In the genomic region with DNA sequence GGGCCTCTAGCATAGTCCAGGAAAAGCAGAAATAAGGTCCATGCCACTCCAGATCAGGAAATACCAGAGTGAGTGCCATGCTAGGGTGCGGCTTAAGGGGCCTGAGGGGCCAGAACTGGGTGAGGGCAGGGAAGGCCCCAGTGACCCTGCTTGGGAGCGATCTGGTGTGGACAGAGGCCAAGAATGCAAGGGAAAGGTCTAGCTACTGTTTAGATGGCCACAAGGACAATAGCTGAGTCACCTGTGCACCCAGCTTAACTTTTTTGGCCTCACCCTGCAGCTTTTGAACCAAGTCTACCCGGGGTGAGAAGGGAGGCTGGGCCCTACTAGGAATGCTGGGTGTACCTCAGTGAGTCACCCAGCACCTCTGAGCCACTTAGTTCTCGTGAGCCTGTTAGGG, we compare ENCODE assay signal across 8 mouse cellular contexts. TPM values are rescaled to one million over a fixed set of nuclear protein-coding genes. Genes with fewer than 3 reads are reported as not detected.
DNase-seq lines count a peak whose midpoint lies in the region; ATAC-seq and TF ChIP-seq lines count a peak whose summit lies in the region.

No protein-coding gene starts in this region.

- no peaks in the 10 kb centered on the region for H3K27me3 ChIP-seq in C2C12 (ENCODE audit: control insufficient read depth, insufficient read depth, insufficient read length)
- H3K27me3 ChIP-seq in hindbrain, embryonic 13.5 days = peaks cover 69% of the 10 kb centered on the region
- peaks cover 39% of the 10 kb centered on the region for H3K27me3 ChIP-seq in liver, embryonic 13.5 days
- H3K27me3 ChIP-seq in neural tube, embryonic 14.5 days (ENCODE audit: control insufficient read depth, insufficient read depth, low read length) = peaks cover 22% of the 10 kb centered on the region

- H3K27ac ChIP-seq in hindbrain, embryonic 13.5 days = no peak overlapping the region
- no peak overlapping the region for H3K27ac ChIP-seq in liver, embryonic 13.5 days
- H3K27ac ChIP-seq in neural tube, embryonic 14.5 days (ENCODE audit: low read depth, low read length) = no peak overlapping the region

- no peaks in the 10 kb centered on the region for H3K36me3 ChIP-seq in C2C12 (ENCODE audit: control insufficient read depth, insufficient read depth)
- H3K36me3 ChIP-seq in hindbrain, embryonic 13.5 days = no peaks in the 10 kb centered on the region
- no peaks in the 10 kb centered on the region; the same call in 1 of the 2 replicates for H3K36me3 ChIP-seq in liver, embryonic 13.5 days
- no peaks in the 10 kb centered on the region for H3K36me3 ChIP-seq in neural tube, embryonic 14.5 days (ENCODE audit: control insufficient read depth, insufficient read depth, low read length)

- peak overlapping the region; percentile 25 for H3K4me3 ChIP-seq in C2C12 (ENCODE audit: insufficient read depth, poor library complexity, severe bottlenecking)
- H3K4me3 ChIP-seq in hindbrain, embryonic 13.5 days = peak overlapping the region; percentile 52
- H3K4me3 ChIP-seq in liver, embryonic 13.5 days (replicated peaks) = peak overlapping the region; percentile 57
- peak overlapping the region; percentile 45 for H3K4me3 ChIP-seq in neural tube, embryonic 14.5 days (ENCODE audit: low read depth, low read length)

- ATAC-seq in hindbrain, embryonic 13.5 days (ENCODE audit: low FRiP score) = no peak
- no peak for ATAC-seq in liver, embryonic 13.5 days (ENCODE audit: low read depth)
- no peak for ATAC-seq in neural tube, embryonic 14.5 days (ENCODE audit: low read depth)

- H3K79me3 ChIP-seq in C2C12 (ENCODE audit: low read depth) = no peaks in the 10 kb centered on the region

- no peak overlapping the region for H3ac ChIP-seq in C2C12 (ENCODE audit: control insufficient read depth, insufficient read length, low read depth)

- peak overlapping the region; percentile 89 for H3K4me2 ChIP-seq in hindbrain, embryonic 13.5 days
- H3K4me2 ChIP-seq in liver, embryonic 13.5 days = peak overlapping the region; percentile 62
- peak overlapping the region; percentile 81 for H3K4me2 ChIP-seq in neural tube, embryonic 14.5 days (ENCODE audit: low read depth, low read length)

- peaks cover 20% of the 10 kb centered on the region for H3K4me1 ChIP-seq in hindbrain, embryonic 13.5 days (replicated peaks)
- peaks cover 29% of the 10 kb centered on the region for H3K4me1 ChIP-seq in liver, embryonic 13.5 days (replicated peaks)
- H3K4me1 ChIP-seq in neural tube, embryonic 14.5 days (ENCODE audit: control insufficient read depth, insufficient read depth, low read length) = peaks cover 6% of the 10 kb centered on the region

- intact Hi-C loops in left cerebral cortex, postnatal 10 days (cut with DNase I) = no loop called here
- intact Hi-C loops in left cerebral cortex, postnatal 14 days (cut with DNase I) = no loop called here

- no peaks in the 10 kb centered on the region for H3K79me2 ChIP-seq in C2C12 (ENCODE audit: control insufficient read depth, insufficient read depth)

- peak; percentile 21 for DNase-seq in adipocyte (ENCODE audit: low spot score)
- DNase-seq in liver, embryonic 13.5 days = no peak
- no peak for DNase-seq in left cerebral cortex, postnatal 10 days (ENCODE audit: extremely low spot score in 1 of 2, low spot score in 2 of 2)
- DNase-seq in left cerebral cortex, adult 9 months (ENCODE audit: low spot score in 2 of 2) = no peak
- DNase-seq in left cerebral cortex, postnatal 14 days (ENCODE audit: low spot score in 2 of 2) = no peak

- no peaks in the 10 kb centered on the region for H3K9me3 ChIP-seq in hindbrain, embryonic 13.5 days
- no peaks in the 10 kb centered on the region for H3K9me3 ChIP-seq in liver, embryonic 13.5 days (replicated peaks)
- H3K9me3 ChIP-seq in neural tube, embryonic 14.5 days (ENCODE audit: control insufficient read depth, low read length) = no peaks in the 10 kb centered on the region

- H3K9ac ChIP-seq in hindbrain, embryonic 13.5 days = no peak overlapping the region
- H3K9ac ChIP-seq in liver, embryonic 13.5 days = no peak overlapping the region
- H3K9ac ChIP-seq in neural tube, embryonic 14.5 days (replicated peaks; ENCODE audit: low read depth, low read length) = no peak overlapping the region

- TF ChIP-seq CTCF in C2C12 (IDR thresholded peaks at IDR 0.05; ENCODE audit: control insufficient read depth, insufficient read depth, insufficient read length) = no peak

- 74% methylated on average over 4 of the region's 4 CpGs for WGBS in hindbrain, embryonic 13.5 days
- WGBS in liver, embryonic 13.5 days (ENCODE audit: insufficient replicate concordance) = 48% methylated on average over 4 of the region's 4 CpGs
- WGBS in neural tube, embryonic 14.5 days = 72% methylated on average over 4 of the region's 4 CpGs

TF ChIP-seq in C2C12, 6 proteins besides CTCF, POLR2A, EP300 and RAD21:
- no peak for TF ChIP-seq MAX (IDR thresholded peaks at IDR 0.05)
- no peak for TF ChIP-seq MYOD1 (IDR thresholded peaks at IDR 0.05; ENCODE audit: control insufficient read depth, insufficient read length, low read depth)
- TF ChIP-seq USF1 (IDR thresholded peaks at IDR 0.05; ENCODE audit: low read depth) = no peak
- TF ChIP-seq MYOG (IDR thresholded peaks at IDR 0.05; ENCODE audit: control insufficient read depth, extremely low read depth, insufficient read length) = no peak
- TF ChIP-seq CEBPB (IDR thresholded peaks at IDR 0.05; ENCODE audit: low read depth) = no peak
- TF ChIP-seq FOSL1 (IDR thresholded peaks at IDR 0.05; ENCODE audit: insufficient read depth, low read length, poor library complexity, severe bottlenecking) = no peak

RNA-seq across cellular contexts. Expression of a gene that starts 0.9 kb away (rescaled TPM):
- polyA plus RNA-seq in C2C12 (2012; fragmentation: generic; extraction: Trizol) = not detected
- polyA plus RNA-seq in hindbrain, embryonic 13.5 days (2015; fragmentation: Nextera tagmentation; extraction: Ambion mirVana) = 1.2 and 1.4 TPM in 2 replicates
- polyA plus RNA-seq in liver, embryonic 13.5 days (2015; fragmentation: Nextera tagmentation; extraction: Ambion mirVana) = 1.3 and 1.6 TPM in 2 replicates
- 1.3 and 3.1 TPM in 2 replicates for polyA plus RNA-seq in neural tube, embryonic 14.5 days (2014; fragmentation: Nextera tagmentation; extraction: Ambion mirVana)
- 1 to 10 TPM; 4.7 to 5.5 TPM for total RNA-seq in left cerebral cortex, postnatal 10 days (2021)
- 1 to 10 TPM; 4.1 to 4.5 TPM for total RNA-seq in left cerebral cortex, postnatal 14 days (2021)

RNA-seq across cellular contexts. Expression of a gene that starts 1.1 kb away (rescaled TPM):
- 2.6 TPM for polyA plus RNA-seq in C2C12 (2012; fragmentation: generic; extraction: Trizol)
- 0.90 and 1.5 TPM in 2 replicates for polyA plus RNA-seq in hindbrain, embryonic 13.5 days (2015; fragmentation: Nextera tagmentation; extraction: Ambion mirVana)
- polyA plus RNA-seq in liver, embryonic 13.5 days (2015; fragmentation: Nextera tagmentation; extraction: Ambion mirVana) = 1.6 and 1.7 TPM in 2 replicates
- 1.5 and 2.6 TPM in 2 replicates for polyA plus RNA-seq in neural tube, embryonic 14.5 days (2014; fragmentation: Nextera tagmentation; extraction: Ambion mirVana)
- 1 to 10 TPM; 7.8 to 8.4 TPM for total RNA-seq in left cerebral cortex, postnatal 10 days (2021)
- total RNA-seq in left cerebral cortex, postnatal 14 days (2021) = 10 to 100 TPM in 1 of 2 experiments, 1 to 10 TPM in 1; 9.6 to 10.0 TPM

RNA-seq across cellular contexts. Expression of a gene that starts 23.0 kb away (rescaled TPM):
- polyA plus RNA-seq in C2C12 (2012; fragmentation: generic; extraction: Trizol) = 0.04 TPM
- 0.18 and 0.19 TPM in 2 replicates for polyA plus RNA-seq in hindbrain, embryonic 13.5 days (2015; fragmentation: Nextera tagmentation; extraction: Ambion mirVana)
- 16.6 and 21.0 TPM in 2 replicates for polyA plus RNA-seq in liver, embryonic 13.5 days (2015; fragmentation: Nextera tagmentation; extraction: Ambion mirVana)
- polyA plus RNA-seq in neural tube, embryonic 14.5 days (2014; fragmentation: Nextera tagmentation; extraction: Ambion mirVana) = 0.24 and 0.43 TPM in 2 replicates
- under 1 TPM in 1 of 2 experiments, not detected in 1; 0.58 TPM for total RNA-seq in left cerebral cortex, postnatal 10 days (2021)
- not detected for total RNA-seq in left cerebral cortex, postnatal 14 days (2021)

RNA-seq across cellular contexts. Expression of a gene that starts 35.9 kb away (rescaled TPM):
- not detected for polyA plus RNA-seq in C2C12 (2012; fragmentation: generic; extraction: Trizol)
- not detected in 2 replicates for polyA plus RNA-seq in hindbrain, embryonic 13.5 days (2015; fragmentation: Nextera tagmentation; extraction: Ambion mirVana)
- polyA plus RNA-seq in liver, embryonic 13.5 days (2015; fragmentation: Nextera tagmentation; extraction: Ambion mirVana) = not detected in 2 replicates
- not detected in 2 replicates for polyA plus RNA-seq in neural tube, embryonic 14.5 days (2014; fragmentation: Nextera tagmentation; extraction: Ambion mirVana)
- not detected for total RNA-seq in left cerebral cortex, postnatal 10 days (2021)
- not detected for total RNA-seq in left cerebral cortex, postnatal 14 days (2021)

RNA-seq across cellular contexts. Expression of a gene that starts 36.5 kb away (rescaled TPM):
- polyA plus RNA-seq in C2C12 (2012; fragmentation: generic; extraction: Trizol) = 0.12 TPM
- polyA plus RNA-seq in hindbrain, embryonic 13.5 days (2015; fragmentation: Nextera tagmentation; extraction: Ambion mirVana) = not detected in 2 replicates
- not detected in 2 replicates for polyA plus RNA-seq in liver, embryonic 13.5 days (2015; fragmentation: Nextera tagmentation; extraction: Ambion mirVana)
- not detected in 2 replicates for polyA plus RNA-seq in neural tube, embryonic 14.5 days (2014; fragmentation: Nextera tagmentation; extraction: Ambion mirVana)
- not detected for total RNA-seq in left cerebral cortex, postnatal 10 days (2021)
- not detected for total RNA-seq in left cerebral cortex, postnatal 14 days (2021)

Comparison
In these comparisons a context has a peak if more than half of its experiments do, and no peak if none do; other contexts are left out.
1. RNA of a gene that starts 23.0 kb away (polyA plus RNA-seq): 16.6 to 21.0 TPM in liver, embryonic 13.5 days; 0.24 to 0.43 TPM in neural tube, embryonic 14.5 days, 0.18 to 0.19 TPM in hindbrain, embryonic 13.5 days and 0.04 TPM in C2C12 (single experiment); every median in the first group is over 10 times any median in the second.
2. Peak in every context shown above with its lines, with median percentiles within 50 percentile points of each other: H3K4me3 ChIP-seq and H3K4me2 ChIP-seq.